Mouse (Mus musculus) MEL (cell line): ENCODE data around the gene Dynlt1c.
"Not testable (repeated sequence)": the region's sequence is repeated elsewhere in the genome, so short reads cannot be mapped to it uniquely, and the experiment has no call there.

Experiments used
- CTCF ChIP-seq, 3 experiments: IDR thresholded peaks in 2 of 3; conservative IDR thresholded peaks in 1 of 3; 2 replicates each; pipeline ENCODE4 v1.5.1; 2011 to 2012; ENCODE audit warnings: low read length in 3 of 3, low read depth in 2 of 3, mild to moderate bottlenecking in 2 of 3, improper control_type of control experiment in 1 of 3, inconsistent platforms in 1 of 3, mixed read lengths in 1 of 3, moderate library complexity in 1 of 3; ENCODE audit not compliant: control insufficient read depth in 1 of 3, insufficient read depth in 1 of 3, poor library complexity in 1 of 3, severe bottlenecking in 1 of 3
- KAT2A ChIP-seq: conservative IDR thresholded peaks from 2 replicates; pipeline ENCODE4 v1.6.1; 2012; ENCODE audit warnings: low read depth, low read length, improper control_type of control experiment, inconsistent platforms
- POLR2A ChIP-seq, 2 experiments: IDR thresholded peaks; 2 replicates each; pipeline ENCODE4 v1.6.1; 2011 to 2012; ENCODE audit warnings: low read length in 2 of 2, mild to moderate bottlenecking in 2 of 2, control low read depth in 1 of 2, improper control_type of control experiment in 1 of 2, low read depth in 1 of 2, moderate library complexity in 1 of 2; ENCODE audit not compliant: control insufficient read depth in 1 of 2, insufficient read depth in 1 of 2, poor library complexity in 1 of 2
- RAD21 ChIP-seq: IDR thresholded peaks from 2 replicates; pipeline ENCODE4 v1.6.1; 2011; ENCODE audit warnings: mild to moderate bottlenecking, low read depth, low read length, improper control_type of control experiment
- TBP ChIP-seq: IDR thresholded peaks from 2 replicates; pipeline ENCODE4 v1.8.0; 2011; ENCODE audit warnings: low read depth, low read length, improper control_type of control experiment

- TF ChIP-seq KAT2A; POLR2A (IDR thresholded peaks at IDR 0.05; ENCODE audit: control insufficient read depth in 1 of 2, insufficient read depth in 1 of 2, low read depth in 1 of 2, low read length in 2 of 2, poor library complexity in 1 of 2); RAD21; TBP; CTCF (IDR thresholded peaks at IDR 0.05 in 2 of 3, conservative IDR thresholded peaks at IDR 0.05 in 1 of 3; ENCODE audit: control insufficient read depth in 1 of 3, insufficient read depth in 1 of 3, low read depth in 2 of 3, low read length in 3 of 3, poor library complexity in 1 of 3, severe bottlenecking in 1 of 3): not testable (repeated sequence)
Measured at GRCm38 (mm10) chr17:6645668-6646067, 44.2 kb downstream of the Dynlt1c start.
